8 mouse cellular contexts compared by ENCODE assay signal in the genomic region with DNA sequence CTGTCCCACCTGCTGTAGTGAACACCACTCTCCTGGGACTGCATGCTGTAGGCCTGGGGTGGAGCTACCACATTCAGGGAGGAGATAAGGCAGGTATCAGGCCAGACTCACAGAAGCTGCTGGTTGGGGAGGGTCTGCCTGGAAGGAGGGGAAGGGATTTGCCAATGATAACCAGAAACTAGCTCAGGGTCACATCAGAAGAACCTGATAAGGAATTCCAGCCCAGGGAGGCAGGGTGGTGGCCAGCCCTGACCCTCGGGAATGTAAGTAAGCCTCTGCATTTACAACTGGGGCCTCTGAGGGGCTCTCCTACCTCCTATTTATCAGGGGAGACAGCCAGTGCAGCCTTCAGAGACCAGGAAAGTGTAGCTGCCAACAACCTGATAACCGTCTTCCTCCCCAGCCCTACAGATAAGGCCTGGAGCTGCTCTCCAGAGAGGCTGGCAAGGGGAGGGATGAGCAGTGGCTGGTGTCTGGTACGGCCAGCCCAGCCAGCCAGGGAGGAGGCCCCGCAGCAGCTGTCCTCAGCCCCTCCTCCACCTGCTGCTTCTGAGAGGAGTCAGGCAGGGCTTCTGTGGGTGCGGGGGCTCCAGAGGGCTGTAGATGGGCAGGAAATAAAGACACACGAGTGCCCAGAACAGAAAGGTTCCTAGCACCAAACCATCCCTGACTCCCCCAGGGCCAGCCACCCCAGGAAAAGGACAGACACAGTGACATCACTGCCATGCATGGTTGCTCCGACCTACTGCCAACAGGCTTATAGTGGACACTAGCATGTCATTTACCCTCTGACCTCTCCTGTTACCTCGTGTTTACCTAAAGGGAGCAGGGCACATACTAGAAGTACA. TPM values are rescaled to one million over a fixed set of nuclear protein-coding genes. Genes with fewer than 3 reads are reported as not detected.
DNase-seq lines count a peak whose midpoint lies in the region; ATAC-seq lines count a peak whose summit lies in the region.

No protein-coding gene starts in this region.

- peaks cover 29% of the 10 kb centered on the region for H3K36me3 ChIP-seq in kidney, embryonic 14.5 days (ENCODE audit: control insufficient read depth, insufficient read depth, low read length)
- peaks cover 27% of the 10 kb centered on the region for H3K36me3 ChIP-seq in neural tube, embryonic 14.5 days (ENCODE audit: control insufficient read depth, insufficient read depth, low read length)

- H3K4me3 ChIP-seq in kidney, embryonic 14.5 days (ENCODE audit: low read length): peak overlapping the region; percentile 48; the same call in 1 of the 2 replicates
- no peak overlapping the region for H3K4me3 ChIP-seq in neural tube, embryonic 14.5 days (ENCODE audit: low read depth, low read length)

- peak overlapping the region; percentile 55; the same call in 1 of the 2 replicates for H3K27ac ChIP-seq in kidney, embryonic 14.5 days (ENCODE audit: low read depth, low read length)
- no peak overlapping the region for H3K27ac ChIP-seq in neural tube, embryonic 14.5 days (ENCODE audit: low read depth, low read length)

- H3K9ac ChIP-seq in kidney, embryonic 14.5 days (ENCODE audit: low read depth, low read length): peak overlapping the region; percentile 4; the same call in 1 of the 2 replicates
- 0 out of 2 replicates have a peak overlapping the region, but pooled peaks have one; percentile 3 for H3K9ac ChIP-seq in neural tube, embryonic 14.5 days (replicated peaks; ENCODE audit: low read depth, low read length)

- H3K9me3 ChIP-seq in kidney, embryonic 14.5 days (ENCODE audit: control insufficient read depth, low read length): no peaks in the 10 kb centered on the region
- no peaks in the 10 kb centered on the region for H3K9me3 ChIP-seq in neural tube, embryonic 14.5 days (ENCODE audit: control insufficient read depth, low read length)

- H3K27me3 ChIP-seq in kidney, embryonic 14.5 days (ENCODE audit: control insufficient read depth, insufficient read depth, low read length): 0 out of 2 replicates have a peak, but pooled peaks cover 4% of the 10 kb centered on the region
- H3K27me3 ChIP-seq in neural tube, embryonic 14.5 days (ENCODE audit: control insufficient read depth, insufficient read depth, low read length): 0 out of 2 replicates have a peak, but pooled peaks cover 2% of the 10 kb centered on the region

- peak; percentile 96 for DNase-seq in heart, adult 11 months
- no peak for DNase-seq in heart, adult 8-10 months (ENCODE audit: low spot score)
- peak; percentile 70 for DNase-seq in right cerebral cortex, adult 18-20 months
- DNase-seq in right cerebral cortex, postnatal 14 days: no peak
- DNase-seq in right cerebral cortex, postnatal 36 days (ENCODE audit: low spot score in 2 of 2): no peak

- H3K4me1 ChIP-seq in kidney, embryonic 14.5 days (ENCODE audit: control insufficient read depth, insufficient read depth, low read length): peaks cover 47% of the 10 kb centered on the region
- H3K4me1 ChIP-seq in neural tube, embryonic 14.5 days (ENCODE audit: control insufficient read depth, insufficient read depth, low read length): peaks cover 12% of the 10 kb centered on the region; the same call in 1 of the 2 replicates

- peak overlapping the region; percentile 73; the same call in 1 of the 2 replicates for H3K4me2 ChIP-seq in kidney, embryonic 14.5 days (replicated peaks; ENCODE audit: low read depth, low read length)
- H3K4me2 ChIP-seq in neural tube, embryonic 14.5 days (ENCODE audit: low read depth, low read length): no peak overlapping the region

- WGBS in kidney, embryonic 14.5 days: 11% methylated on average over 8 of the region's 8 CpGs
- WGBS in neural tube, embryonic 14.5 days: 30% methylated on average over 8 of the region's 8 CpGs

- ATAC-seq in kidney, embryonic 14.5 days (ENCODE audit: low FRiP score, low TSS enrichment): peak; percentile 7; the same call in 1 of the 2 replicates
- no peak for ATAC-seq in neural tube, embryonic 14.5 days (ENCODE audit: low read depth)
- no peak for ATAC-seq in inflammation-experienced regulatory T-cells, adult 6 months

RNA-seq across cellular contexts. Expression of gene Smim1, which starts 2.1 kb away (rescaled TPM):
- total RNA-seq in heart, adult 8-10 months (2022): 1 to 10 TPM; 4.5 to 9.7 (median 6.5) TPM
- 29.9 and 35.4 TPM in 2 replicates for polyA plus RNA-seq in kidney, embryonic 14.5 days (2014; fragmentation: Nextera tagmentation; extraction: Ambion mirVana)
- 9.1 and 12.5 TPM in 2 replicates for polyA plus RNA-seq in neural tube, embryonic 14.5 days (2014; fragmentation: Nextera tagmentation; extraction: Ambion mirVana)
- polyA plus RNA-seq in inflammation-experienced regulatory T-cells, adult 6 months (2017; shearing (Covaris generic)): 1 to 10 TPM in 1 of 3 experiments, under 1 TPM in 1, not detected in 1; 0.66 to 1.3 TPM

RNA-seq across cellular contexts. Expression of gene Lrrc47, which starts 12.4 kb away (rescaled TPM):
- 10 to 100 TPM; 30.6 to 37.7 (median 32.4) TPM for total RNA-seq in heart, adult 8-10 months (2022)
- 12.1 and 13.6 TPM in 2 replicates for polyA plus RNA-seq in kidney, embryonic 14.5 days (2014; fragmentation: Nextera tagmentation; extraction: Ambion mirVana)
- polyA plus RNA-seq in neural tube, embryonic 14.5 days (2014; fragmentation: Nextera tagmentation; extraction: Ambion mirVana): 10.1 and 11.8 TPM in 2 replicates
- 1 to 10 TPM; 4.8 to 6.2 (median 6.2) TPM for polyA plus RNA-seq in inflammation-experienced regulatory T-cells, adult 6 months (2017; shearing (Covaris generic))

RNA-seq across cellular contexts. Expression of gene Ccdc27, which starts 18.5 kb away (rescaled TPM):
- total RNA-seq in heart, adult 8-10 months (2022): not detected
- polyA plus RNA-seq in kidney, embryonic 14.5 days (2014; fragmentation: Nextera tagmentation; extraction: Ambion mirVana): not detected in 2 replicates
- not detected in 2 replicates for polyA plus RNA-seq in neural tube, embryonic 14.5 days (2014; fragmentation: Nextera tagmentation; extraction: Ambion mirVana)
- not detected for polyA plus RNA-seq in inflammation-experienced regulatory T-cells, adult 6 months (2017; shearing (Covaris generic))

RNA-seq across cellular contexts. Expression of gene Cep104, which starts 49.0 kb away (rescaled TPM):
- 10 to 100 TPM; 29.4 to 34.6 (median 32.1) TPM for total RNA-seq in heart, adult 8-10 months (2022)
- 11.4 and 17.4 TPM in 2 replicates for polyA plus RNA-seq in kidney, embryonic 14.5 days (2014; fragmentation: Nextera tagmentation; extraction: Ambion mirVana)
- 18.4 and 18.7 TPM in 2 replicates for polyA plus RNA-seq in neural tube, embryonic 14.5 days (2014; fragmentation: Nextera tagmentation; extraction: Ambion mirVana)
- polyA plus RNA-seq in inflammation-experienced regulatory T-cells, adult 6 months (2017; shearing (Covaris generic)): 1 to 10 TPM; 3.3 to 4.2 (median 3.6) TPM

RNA-seq across cellular contexts. Expression of gene Dffb, which starts 49.1 kb away (rescaled TPM):
- 1 to 10 TPM; 1.1 to 5.3 (median 2.0) TPM for total RNA-seq in heart, adult 8-10 months (2022)
- polyA plus RNA-seq in kidney, embryonic 14.5 days (2014; fragmentation: Nextera tagmentation; extraction: Ambion mirVana): 11.1 and 14.1 TPM in 2 replicates
- polyA plus RNA-seq in neural tube, embryonic 14.5 days (2014; fragmentation: Nextera tagmentation; extraction: Ambion mirVana): 11.7 and 12.5 TPM in 2 replicates
- polyA plus RNA-seq in inflammation-experienced regulatory T-cells, adult 6 months (2017; shearing (Covaris generic)): 10 to 100 TPM; 14.3 to 15.9 (median 15.5) TPM

Comparison
In these comparisons a context has a peak if more than half of its experiments do, and no peak if none do; other contexts are left out.
1. DNase-seq: peak in heart, adult 11 months (single experiment) and right cerebral cortex, adult 18-20 months (single experiment); none in heart, adult 8-10 months (single experiment), right cerebral cortex, postnatal 14 days (single experiment) and right cerebral cortex, postnatal 36 days (0 of 2).